Mouse (Mus musculus) mouse embryonic stem cell (cell line): ENCODE results near the gene Ehd1.

Experiments used
- in situ Hi-C, 2 experiments: fragments of 300-500 bp; cut with MboI; formaldehyde crosslinking; loops; 1 replicate in 1 of 2; 3 replicates in 1 of 2; pipeline ENCODE4 v1.14.3; 2019 to 2020; ENCODE audit warnings: low sequenced_read_pairs in 2 of 2, low pct_unique_long_range_greater_than_20kb in 1 of 2, mixed read lengths in 1 of 2; ENCODE audit not compliant: unreplicated experiment in 1 of 2

The Ehd1 gene

GRCm38 (mm10) chr19:6273592-6273991 is 2.9 kb upstream of the Ehd1 start:
- in situ Hi-C loops, result loop anchor here (5.0 kb wide), 1 partner anchor 34 kb away; the partner anchor contains the start of gene Cdc42bpg (in 2 of the 2)

DNA sequence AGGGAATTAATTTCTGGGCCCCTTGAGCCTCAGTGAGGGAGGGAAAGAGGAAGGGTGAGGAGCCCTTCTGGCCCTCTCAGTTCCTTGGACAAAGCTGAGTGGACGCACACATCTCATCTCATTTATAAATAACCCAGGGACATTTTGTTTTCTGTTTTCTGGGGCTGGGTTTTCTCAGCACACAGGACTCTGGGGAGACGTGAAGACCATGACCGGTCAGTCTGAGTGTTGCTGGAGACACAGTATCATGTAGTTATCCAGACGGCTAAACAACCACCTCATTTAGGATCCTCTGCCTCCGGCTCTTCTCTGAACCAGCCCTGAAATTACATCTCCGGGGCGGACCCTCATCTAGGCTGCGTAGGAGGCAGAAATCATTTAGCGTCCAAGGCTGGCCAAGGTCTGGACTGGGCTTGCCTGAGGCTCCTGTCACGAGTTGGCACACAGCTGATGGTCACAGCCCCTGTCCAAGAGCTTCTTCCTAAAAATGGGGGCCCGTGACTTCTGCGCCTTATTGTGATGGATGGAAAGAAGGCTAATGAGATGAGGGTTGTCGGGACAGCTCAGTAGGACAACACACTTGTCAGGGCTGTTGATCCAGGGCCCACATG is 2.4 kb upstream of the Ehd1 start:
- in situ Hi-C loops, result loop anchor here (5.0 kb wide), 1 partner anchor 33 kb away; the partner anchor contains the start of gene Cdc42bpg (in 2 of the 2)

DNA sequence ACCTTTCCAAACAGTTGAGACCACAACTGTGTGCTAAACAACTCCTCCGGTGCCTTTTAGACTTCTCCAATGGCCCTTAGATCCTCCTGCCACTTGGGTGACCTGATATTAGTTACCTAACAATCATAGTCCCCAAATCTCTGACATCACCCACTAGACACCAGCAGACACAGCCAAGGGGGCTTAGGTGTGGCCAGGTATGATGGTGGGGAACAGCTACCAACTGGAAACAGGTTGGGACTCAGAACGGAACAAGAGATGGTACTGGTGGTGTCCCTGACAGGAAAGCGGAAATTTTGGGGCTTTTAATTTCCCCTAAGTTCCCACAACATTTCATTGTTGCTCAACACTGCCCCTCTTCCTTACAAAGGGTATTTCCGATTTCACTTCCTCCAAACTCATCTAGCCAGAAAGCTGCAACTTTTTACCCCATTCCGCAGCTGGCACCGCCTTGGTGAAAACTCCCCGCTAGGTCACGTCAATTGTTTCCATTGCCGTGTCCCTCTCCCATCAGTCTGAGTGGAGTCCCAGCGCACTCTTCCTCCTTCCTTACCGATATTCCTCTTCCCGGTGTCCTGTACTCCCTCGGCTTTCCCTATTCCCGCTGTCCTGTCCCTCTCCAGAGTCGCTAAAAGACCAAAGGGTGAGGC is 660 bp upstream of the Ehd1 start:
- in situ Hi-C loops, result no loop called here

- in situ Hi-C loops, result no loop called here
These were observed 1.3 kb downstream of the Ehd1 start for GRCm38 (mm10) chr19:6277661-6278438.

DNA sequence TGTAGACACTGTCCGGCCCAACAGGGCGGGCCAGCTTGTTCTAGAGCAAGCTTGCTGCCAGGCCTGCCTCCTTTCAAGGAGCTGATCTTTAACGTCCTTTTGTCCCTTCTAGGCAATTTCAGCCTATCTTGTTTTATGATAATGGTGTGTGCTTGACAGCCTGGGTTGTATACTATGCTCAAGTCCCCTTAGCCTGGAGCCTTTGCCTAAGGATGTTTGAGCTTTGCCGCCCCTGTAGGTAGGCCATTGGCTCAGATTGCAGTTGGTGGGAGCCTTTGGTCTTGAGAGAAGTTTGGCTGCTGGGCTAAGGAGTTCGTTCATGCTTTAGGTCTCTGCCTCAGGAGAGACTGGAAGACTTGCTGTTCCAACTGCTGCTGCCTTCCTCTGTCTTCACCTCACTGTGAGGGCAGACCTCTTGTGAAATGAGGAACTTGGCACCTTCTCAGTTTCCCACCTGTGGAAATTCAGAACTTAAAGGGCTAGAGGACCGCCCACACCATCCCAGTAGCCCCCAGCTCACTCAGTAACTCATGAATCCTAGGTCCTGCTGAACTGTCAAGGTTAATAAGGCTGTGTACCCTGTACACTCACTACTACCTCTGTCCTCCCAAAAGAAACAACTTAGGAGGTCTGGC is 2.0 kb downstream of the Ehd1 start:
- in situ Hi-C loops, result no loop called here

GRCm38 (mm10) chr19:6279481-6280144 is 3.1 kb downstream of the Ehd1 start:
- in situ Hi-C loops, result no loop called here

DNA sequence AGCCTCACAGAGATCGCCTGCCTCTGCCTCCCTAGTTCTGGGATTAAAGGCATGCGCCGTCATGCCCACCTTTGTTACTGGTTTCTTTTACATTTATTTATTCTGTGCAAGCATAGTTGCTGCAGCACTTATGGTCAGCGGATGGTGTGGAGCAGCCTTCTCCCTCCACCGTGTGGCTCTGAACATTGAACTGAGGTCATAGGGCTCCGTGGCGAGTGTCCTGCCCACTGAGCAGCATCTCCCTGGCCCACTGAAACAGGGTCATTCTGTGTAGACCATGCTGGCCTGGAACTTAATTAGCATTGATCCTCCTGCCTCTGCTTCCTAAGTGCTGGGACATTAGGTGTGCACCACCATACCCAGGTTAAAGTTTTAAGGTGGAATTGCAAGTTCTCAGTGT is 4.0 kb downstream of the Ehd1 start:
- in situ Hi-C loops, result no loop called here

DNA sequence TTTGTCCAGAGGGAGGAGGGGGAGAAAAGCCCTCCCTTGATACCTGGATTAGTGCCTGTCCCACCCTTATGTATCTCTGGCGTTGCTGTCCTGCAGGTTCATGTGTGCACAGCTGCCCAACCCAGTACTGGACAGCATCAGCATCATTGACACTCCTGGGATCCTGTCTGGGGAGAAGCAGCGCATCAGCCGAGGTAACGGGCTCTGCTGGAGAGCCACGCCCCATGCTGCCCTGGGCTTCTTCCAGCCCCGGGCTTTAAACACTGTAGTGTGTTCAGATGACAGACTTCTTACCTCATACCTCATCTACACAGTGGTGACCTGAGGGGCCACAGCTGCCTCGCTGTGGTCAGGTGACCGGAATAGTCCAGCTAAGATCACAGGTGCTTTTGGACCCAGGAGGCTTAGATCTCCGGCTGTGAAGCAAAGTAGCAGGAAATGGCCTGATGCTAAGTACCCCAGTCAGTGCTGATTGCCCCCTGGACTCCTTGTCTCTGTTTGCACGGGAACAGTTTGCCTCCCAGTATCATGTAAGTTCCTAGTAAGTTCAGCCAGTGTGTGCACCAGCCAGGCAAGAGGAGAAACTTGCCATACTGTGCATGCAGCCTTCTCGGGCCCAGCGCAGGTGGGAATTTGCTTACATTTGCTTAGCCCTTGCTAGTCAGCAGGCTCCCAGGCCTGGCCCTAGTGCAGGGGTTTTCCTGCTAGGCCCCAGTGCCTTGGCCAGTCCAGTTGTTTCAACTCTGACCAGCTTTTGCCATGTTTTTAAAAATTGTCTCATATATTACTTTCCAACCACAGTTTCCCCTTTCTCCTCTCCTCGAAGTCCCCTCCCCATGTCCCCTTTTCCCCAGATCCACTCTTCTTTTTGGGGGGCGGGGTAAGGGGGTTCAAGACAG is 4.8 kb downstream of the Ehd1 start:
- in situ Hi-C loops, result no loop called here

DNA sequence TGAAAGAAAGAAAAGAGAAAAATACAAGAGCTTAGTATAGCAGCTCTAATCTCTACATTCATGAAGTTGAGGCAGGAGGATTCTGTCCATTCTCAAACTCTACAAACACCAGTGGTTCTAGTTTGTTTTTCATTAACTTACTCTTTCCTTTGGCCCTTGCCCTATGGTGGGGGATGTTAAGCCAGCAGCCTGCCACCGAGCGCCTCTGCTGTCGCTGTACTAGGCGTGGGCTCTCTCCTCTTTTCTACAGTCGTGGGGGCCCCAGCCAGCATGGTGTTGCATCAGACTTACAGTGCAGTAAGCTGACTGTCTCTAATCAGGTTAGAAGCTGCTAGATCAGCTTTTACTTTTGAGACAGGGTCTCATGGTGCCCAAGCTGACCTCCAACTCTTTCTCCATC is 6.5 kb downstream of the Ehd1 start:
- in situ Hi-C loops, result no loop called here

- in situ Hi-C loops, result no loop called here
These were observed 8.0 kb downstream of the Ehd1 start for GRCm38 (mm10) chr19:6284502-6284901.

DNA sequence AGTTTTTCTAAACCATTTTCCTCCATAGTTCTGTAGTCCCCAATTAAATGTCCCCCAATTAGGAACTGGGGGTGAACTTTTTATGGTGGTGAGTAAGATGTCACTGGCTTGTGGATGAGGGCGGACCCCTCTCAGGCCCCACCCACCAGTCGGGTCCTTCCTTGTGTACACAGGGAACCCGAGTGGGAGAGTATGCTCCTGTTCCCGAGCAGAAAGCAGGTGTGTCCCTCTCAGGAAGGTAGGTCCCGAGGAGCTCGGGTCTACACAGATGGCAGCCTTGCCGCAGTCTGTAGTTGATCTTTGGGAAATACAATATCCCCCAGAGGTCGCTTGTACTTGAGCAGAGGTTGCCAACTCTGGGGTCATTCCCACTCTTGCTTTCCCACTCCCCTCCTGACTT is 8.7 kb downstream of the Ehd1 start:
- in situ Hi-C loops, result no loop called here

DNA sequence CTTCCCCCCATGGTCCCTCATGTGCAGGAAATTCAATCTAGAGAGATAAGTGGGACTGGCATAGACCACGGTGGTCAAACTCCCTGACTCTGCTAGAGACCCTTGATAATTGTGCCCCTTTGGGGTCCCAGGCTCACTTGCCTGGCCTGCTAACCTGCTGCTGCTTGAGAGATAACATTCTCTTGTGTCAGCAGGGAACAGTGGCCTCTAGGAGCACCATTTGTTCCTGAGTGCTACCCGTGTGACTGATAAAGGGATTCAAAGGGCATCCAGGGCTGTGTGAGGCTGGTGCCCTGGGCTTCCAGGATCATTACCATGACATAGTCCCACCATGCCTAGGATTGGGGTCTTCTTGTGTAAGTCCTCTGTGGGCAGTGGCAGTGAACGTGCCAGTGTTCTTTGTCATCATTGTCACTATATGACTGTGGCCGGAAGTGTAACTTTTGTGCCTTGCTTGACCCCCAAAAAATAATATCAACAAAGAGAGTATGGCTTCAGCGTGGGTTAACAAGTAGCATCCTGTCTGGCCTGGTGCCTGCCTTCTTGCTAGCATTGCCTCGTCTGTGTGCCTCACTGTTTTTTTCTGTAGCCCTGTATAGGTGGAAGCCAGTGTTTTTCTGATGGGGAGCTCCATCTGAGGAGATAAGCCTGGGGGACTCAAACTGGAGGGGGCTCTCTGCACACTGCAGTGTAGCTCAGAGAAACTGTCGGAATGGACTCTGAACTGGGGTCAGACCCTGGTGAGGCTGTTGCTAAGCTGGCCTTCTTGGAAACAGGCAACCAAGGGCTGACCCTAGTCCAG is 9.3 kb downstream of the Ehd1 start:
- in situ Hi-C loops, result no loop called here

- in situ Hi-C loops, result no loop called here
These were observed 10.2 kb downstream of the Ehd1 start for GRCm38 (mm10) chr19:6286434-6287401.

GRCm38 (mm10) chr19:6288236-6288894 is 11.8 kb downstream of the Ehd1 start:
- in situ Hi-C loops, result no loop called here

DNA sequence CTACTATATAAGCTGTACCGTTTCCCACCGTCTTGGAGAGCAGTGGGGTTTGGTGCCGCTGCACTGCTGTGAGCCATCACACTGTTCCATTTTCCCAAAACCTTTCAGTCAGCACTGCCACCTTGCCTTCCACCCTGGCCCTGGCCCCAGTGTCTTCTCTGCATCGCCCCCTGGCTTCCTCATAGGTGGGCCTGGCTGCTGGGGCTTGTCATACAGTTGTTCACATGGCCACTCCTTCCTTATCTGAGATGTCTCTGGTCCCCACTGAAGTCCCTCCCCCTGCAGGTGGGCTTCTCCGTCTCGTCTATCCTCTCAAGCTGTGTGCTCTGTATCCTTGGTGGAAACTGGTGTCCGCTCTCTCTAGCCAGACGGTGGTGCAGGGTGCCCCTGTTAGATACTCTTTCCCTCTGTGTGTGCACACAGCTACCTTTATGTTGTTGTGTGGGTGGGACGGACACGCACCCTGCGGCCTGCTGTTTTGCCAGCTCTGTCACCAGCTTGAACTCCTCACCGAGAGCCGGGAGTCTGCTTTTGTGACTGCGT is 13.2 kb downstream of the Ehd1 start:
- in situ Hi-C loops, result no loop called here
